Mouse (Mus musculus): ENCODE data around the gene Ssbp2. TPM values are rescaled to one million over a fixed set of nuclear protein-coding genes. Genes with fewer than 3 reads are reported as not detected.
A peak's percentile ranks its signal among the peaks of the same experiment; 100 is the strongest.

Ssbp2 gene
- total RNA-seq (2014; fragmentation: Nextera tagmentation): 49.7 and 56.9 TPM in 2 replicates
- 23.1 and 26.5 TPM in 2 replicates for total RNA-seq (2017)

- ATAC-seq (replicated peaks; ENCODE audit: poor library complexity, severe bottlenecking): peak; percentile 18; the same call in 1 of the 2 replicates
Observed at GRCm38 (mm10) chr13:91459896-91460620, at the start of gene Ssbp2. Gene Ssbp2, plus strand, starts transcription at chr13:91460283.

DNA sequence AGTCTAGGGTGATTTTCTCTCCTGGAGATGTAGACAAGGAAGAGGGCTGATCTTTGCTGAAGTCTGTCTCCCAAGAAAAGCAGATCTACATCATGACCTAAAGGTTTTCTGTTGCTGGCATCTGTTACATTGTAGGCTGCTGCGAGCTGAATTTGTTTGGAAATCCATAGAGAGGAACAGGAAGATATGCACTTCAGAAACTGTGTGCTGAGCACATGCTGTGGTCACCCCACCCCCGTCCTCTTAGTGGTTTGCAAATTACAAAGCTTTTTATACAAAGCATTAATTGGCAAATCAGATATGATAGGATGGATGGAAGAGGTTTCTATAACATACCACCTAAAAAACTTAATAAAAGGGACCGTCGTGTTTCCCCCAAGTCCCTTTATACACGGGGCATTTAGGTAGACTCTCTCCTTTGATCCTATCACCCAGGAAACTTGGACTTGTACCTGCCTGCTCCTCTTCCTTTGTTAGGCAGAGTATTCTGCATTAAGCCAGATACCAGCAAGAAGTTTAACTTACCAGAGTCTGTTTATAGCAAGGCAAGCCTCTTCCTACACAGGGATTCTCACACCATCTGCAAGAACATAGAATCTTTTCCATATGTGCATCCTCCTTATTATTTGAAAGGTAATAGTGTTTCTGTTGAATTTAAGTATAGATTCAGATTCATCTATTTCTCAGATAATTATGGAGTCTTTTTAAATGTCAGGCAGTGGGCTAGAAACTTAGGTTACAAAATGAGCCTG lies 46.2 kb upstream of the Ssbp2 start:
- peak; percentile 84 for ATAC-seq (replicated peaks; ENCODE audit: poor library complexity, severe bottlenecking)

GRCm38 (mm10) chr13:91415896-91416295 lies 44.2 kb upstream of the Ssbp2 start:
- no peak for ATAC-seq (replicated peaks; ENCODE audit: poor library complexity, severe bottlenecking)

GRCm38 (mm10) chr13:91416698-91417097 lies 43.4 kb upstream of the Ssbp2 start:
- no peak for ATAC-seq (replicated peaks; ENCODE audit: poor library complexity, severe bottlenecking)

DNA sequence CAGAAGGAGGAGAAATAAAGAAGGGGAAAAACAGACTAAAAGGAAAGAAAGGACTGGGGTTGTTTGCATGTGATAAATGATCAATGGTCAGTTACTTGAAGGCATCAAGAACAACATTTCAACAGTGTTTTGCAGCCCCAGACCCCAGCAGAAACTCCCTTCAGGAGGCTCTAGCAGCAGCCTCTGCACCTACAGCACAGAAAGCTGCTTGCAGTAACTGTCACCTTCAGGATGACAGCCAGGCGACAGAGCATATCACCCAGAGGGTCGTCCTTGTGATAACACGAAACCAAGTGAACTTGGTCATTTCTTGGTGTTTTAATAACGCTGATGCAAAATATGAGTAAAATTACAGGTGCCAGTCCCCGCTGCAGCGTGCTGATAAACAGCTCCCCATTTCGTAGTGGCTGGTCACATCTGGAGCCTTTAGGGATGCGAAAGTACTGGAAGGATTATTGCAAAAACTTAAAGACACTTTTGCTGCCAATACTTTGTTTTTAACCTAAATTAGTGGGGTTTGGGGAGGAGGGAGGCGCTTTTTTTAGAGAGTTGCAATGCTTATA lies 38.6 kb upstream of the Ssbp2 start:
- ATAC-seq (replicated peaks; ENCODE audit: poor library complexity, severe bottlenecking): peak; percentile 91

DNA sequence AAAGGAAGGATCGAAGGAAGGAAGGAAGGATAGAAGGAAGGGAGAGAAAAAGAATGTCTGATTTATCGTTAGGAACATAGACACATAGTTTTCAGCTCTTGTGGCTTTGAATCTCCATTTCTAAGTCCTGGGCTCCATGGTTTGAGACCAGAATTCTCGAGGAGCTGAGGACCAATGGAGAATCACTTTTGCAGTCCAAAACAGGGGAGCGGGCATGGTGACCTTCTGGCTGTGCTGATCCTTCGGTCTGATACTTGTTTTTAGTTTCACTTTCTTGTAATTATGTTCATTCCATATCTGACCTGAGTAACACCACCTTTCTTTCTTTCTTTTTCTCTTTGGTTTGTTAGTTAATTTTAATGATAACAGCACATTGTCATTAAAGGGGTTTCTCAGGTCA lies 29.2 kb upstream of the Ssbp2 start:
- ATAC-seq (replicated peaks; ENCODE audit: poor library complexity, severe bottlenecking): peak; percentile 58; the same call in 1 of the 2 replicates

DNA sequence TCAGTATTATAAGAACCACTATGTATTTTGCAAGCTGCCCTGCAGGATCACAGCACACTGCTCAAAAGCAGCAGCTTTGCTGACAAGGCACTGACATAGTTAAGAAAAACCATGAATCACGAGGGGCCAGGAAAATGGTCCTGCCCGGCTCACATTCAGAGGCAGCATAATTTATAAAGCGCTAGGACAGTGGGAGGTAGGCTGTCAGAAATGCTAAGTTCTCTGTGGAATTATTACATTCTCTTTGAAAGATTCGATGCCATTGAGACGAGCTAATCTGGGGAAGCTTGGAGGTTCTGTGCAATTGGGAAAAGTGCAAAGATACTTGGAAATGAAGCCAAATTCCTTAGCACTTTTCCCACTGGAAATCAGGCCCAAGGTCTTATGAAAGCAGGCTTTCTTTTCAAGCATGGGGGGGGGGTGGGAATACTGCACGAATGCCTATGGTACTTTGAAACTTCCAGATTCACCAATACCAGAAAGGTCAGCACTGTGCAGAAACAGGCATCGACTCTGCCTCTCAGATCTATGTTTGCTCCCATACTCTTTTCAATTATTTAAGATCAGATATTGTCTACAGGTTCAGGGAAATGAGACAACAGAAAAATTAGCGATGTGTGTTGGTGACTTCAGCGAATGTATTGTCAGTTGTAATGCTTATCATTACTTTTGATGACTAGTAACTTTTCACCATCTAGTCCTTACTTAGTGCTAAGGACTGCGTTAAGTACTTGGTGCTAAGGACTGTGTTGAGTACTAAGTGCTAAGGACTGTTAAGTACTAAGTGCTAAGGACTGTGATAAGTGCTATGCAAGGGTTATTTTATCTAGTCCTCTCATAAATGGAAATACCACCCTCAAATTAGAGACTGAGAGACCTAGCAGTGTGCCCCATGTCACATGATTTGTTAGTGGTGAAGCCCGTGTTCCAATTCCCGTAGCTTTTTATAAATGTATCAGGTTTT lies 28.4 kb upstream of the Ssbp2 start:
- no peak for ATAC-seq (replicated peaks; ENCODE audit: poor library complexity, severe bottlenecking)

GRCm38 (mm10) chr13:91433021-91433420 lies 27.1 kb upstream of the Ssbp2 start:
- ATAC-seq (replicated peaks; ENCODE audit: poor library complexity, severe bottlenecking): no peak

DNA sequence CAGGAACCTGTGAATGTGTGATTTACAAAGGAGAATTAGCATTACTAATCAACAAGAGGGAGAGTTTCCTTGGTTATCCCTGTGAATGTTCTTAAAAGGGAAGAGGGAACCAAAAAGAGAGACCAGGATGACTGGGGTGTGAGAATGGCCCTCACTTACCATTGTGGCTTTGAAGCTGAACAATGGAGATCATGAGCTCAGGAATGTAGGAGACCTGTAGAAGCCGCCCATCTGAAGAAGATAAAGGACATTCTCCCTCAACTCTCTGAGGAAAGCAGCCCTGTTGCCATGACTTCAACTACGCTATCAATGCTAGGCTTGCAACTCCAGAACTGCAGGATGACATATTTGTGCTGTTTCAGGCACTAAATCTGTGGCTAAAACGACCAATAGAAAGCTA lies 22.2 kb upstream of the Ssbp2 start:
- ATAC-seq (replicated peaks; ENCODE audit: poor library complexity, severe bottlenecking): no peak

DNA sequence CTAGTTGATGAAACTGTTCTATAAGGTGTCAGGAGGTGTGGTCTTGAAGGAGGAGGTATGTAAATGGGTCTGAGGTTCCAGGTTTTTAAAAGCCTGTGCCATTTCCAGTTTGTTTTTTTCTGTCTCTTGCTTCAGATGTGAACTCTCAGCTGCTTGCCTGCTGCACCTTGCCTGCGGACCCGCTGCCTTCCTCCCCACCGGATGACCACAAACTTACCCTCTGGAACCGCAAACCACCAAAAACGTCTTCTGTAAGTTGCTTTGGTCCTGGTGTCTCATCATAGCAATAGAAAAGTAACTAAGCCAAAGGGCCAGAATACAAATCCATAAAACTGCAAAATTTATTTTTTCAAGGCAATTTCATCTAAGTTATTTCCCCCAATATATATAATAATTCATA lies 18.6 kb upstream of the Ssbp2 start:
- ATAC-seq (replicated peaks; ENCODE audit: poor library complexity, severe bottlenecking): 0 out of 2 replicates have a peak, but pooled peaks have one; percentile 20

- ATAC-seq (replicated peaks; ENCODE audit: poor library complexity, severe bottlenecking): no peak
Observed at GRCm38 (mm10) chr13:91446728-91447127, 13.4 kb upstream of the Ssbp2 start.

- no peak for ATAC-seq (replicated peaks; ENCODE audit: poor library complexity, severe bottlenecking)
Observed at GRCm38 (mm10) chr13:91448936-91449335, 11.1 kb upstream of the Ssbp2 start.

DNA sequence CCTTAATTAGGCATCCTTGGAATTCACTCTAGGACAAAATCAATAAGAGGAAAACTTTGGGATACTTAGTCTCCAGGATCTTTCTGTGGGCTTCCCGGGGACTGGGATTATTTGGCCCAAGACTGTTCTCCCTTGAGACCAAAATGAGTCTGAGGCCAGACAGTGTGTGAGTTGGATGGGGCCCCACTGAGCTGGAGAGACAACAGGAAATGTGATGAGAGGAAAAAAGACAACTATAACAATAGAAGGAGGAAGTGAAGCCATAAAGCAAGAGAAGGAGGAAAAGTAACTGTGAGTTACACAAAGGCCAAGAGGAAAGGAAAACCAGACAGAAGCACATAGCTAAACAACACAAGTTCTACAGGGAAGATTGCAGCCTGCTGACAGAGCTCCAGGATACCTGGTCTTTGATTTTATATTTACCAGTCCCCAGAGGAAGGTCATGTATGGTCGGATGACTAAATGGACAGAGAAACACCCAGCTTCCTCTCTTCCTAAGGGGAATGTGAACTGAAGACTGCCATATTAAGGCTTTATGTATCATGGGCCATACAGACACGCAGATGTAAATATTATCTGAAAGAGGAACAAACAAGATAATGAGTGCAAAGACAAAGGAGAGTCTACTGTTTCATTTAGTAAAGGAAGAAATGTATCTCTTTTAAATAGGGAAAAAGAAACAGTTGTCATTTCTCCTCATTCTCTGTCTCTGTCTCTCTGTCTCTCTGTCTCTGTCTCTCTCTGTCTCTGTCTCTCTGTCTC lies 8.5 kb upstream of the Ssbp2 start:
- ATAC-seq (replicated peaks; ENCODE audit: poor library complexity, severe bottlenecking): peak; percentile 75

DNA sequence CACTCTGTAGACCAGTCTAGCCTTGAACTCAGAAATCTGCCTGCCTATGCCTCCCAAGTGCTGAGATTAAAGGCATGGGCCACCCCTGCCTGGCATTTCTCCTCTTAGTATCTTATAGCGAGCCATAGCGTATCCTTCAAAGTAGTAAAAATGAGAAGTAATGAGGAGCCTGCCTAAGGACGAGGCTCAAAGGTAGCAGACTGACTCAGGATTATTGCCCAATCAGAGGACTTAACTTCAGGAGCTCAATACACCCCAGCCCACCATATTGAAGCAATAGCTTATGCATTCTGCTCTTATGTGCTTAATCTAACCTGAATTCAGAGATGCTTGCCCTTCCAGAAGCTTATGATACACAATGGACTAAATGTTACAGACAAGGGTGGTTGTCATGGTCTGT lies 7.8 kb upstream of the Ssbp2 start:
- ATAC-seq (replicated peaks; ENCODE audit: poor library complexity, severe bottlenecking): peak; percentile 85

DNA sequence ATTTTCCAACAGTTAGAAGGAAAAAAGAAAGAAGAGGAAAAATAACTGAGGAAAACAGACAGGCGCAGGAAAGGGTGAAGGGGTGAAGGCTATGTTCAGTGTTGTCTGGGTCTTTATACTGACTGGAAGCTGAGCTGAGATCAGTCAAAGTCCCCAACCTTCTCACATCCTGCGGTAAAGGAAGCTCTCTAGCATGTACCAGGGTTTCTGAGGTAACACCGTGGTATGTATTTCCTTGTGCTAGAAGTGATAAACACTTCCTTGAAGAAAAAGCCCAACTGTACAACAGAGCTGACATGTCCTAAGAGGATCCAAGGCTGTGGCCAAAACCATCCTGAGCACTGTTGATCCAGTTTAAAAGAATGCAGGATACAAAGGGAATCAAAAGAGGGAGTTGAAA lies 6.8 kb upstream of the Ssbp2 start:
- no peak; the same call in 1 of the 2 replicates for ATAC-seq (replicated peaks; ENCODE audit: poor library complexity, severe bottlenecking)

DNA sequence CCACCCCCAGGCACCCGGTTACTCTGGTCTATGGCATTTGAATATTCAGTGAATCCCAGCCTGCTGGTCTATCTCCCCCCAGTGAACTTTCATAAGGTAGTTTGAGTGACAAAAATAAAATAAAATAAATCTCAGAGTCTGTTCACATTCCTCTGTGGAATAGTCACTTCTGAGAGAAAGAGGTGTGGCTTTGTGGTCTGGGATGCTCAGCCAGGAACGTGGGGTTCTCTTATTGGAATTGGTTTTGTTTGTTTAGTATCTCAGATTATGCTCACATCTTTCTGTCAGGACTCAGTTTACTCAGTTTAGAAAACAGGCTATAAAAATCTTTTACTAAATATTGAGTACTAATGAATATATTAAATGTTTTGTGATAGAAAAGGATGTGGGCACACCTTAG lies 4.0 kb upstream of the Ssbp2 start:
- no peak for ATAC-seq (replicated peaks; ENCODE audit: poor library complexity, severe bottlenecking)

DNA sequence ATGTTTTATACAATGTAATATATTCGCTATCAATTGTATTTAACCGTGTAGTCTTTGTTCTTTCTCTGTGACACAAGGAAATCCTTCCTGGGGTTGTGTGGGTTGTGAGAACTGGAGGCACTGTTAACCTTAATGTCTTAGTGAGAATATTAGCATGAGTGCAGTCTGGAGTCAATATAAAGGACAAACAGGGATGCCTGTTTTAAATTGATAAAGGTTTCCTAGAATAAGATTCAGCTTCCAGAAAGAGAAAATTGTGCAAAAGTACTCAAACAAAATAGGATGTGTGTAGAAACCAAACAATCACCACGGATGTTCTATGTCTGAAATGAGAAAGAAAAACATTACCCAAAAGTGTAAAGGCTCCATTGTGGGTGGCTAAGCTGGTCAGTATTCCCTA lies 3.3 kb upstream of the Ssbp2 start:
- no peak for ATAC-seq (replicated peaks; ENCODE audit: poor library complexity, severe bottlenecking)

GRCm38 (mm10) chr13:91457974-91458373 lies 2.1 kb upstream of the Ssbp2 start:
- ATAC-seq (replicated peaks; ENCODE audit: poor library complexity, severe bottlenecking): no peak

- no peak for ATAC-seq (replicated peaks; ENCODE audit: poor library complexity, severe bottlenecking)
Observed at GRCm38 (mm10) chr13:91459489-91459888, 594 bp upstream of the Ssbp2 start.
